Mouse (Mus musculus) layer of hippocampus, adult 9-11 months (tissue): ENCODE data around the gene Tmem220.
A peak's percentile ranks its signal among the peaks of the same experiment; 100 is the strongest.

Experiments
- DNase-seq: peaks from one replicate; pipeline ENCODE4 v3.0.0; 2022

Tmem220 gene

DNA sequence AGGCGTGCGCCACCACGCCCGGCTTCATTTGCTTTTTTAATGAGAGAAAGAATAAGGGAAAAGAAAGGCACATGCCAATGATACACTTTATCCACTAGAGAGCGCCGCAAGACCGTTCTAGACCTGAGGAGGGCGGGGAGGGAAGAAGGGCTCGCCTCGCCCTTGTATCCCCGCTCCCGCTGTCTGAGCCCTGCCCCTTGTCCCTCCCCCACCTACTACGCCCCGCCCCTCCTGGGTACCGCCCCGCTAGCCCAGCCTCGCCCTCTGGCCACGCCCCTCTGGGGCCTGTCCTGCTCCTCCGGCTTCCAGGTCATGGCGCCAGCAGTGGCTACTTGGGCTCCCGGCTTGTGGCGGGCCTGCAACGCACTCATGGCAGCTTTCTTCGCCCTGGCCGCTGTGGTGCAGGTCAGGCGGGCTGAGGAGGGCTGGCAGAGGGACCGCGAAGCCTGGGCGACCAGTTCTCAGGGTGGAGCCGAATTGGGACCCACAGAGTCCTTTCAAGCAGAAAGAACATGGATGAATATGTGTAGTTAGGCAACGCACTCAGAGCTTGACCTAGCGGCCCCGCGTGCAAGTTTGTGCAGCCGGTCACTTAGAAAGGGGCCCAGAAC, at the start of gene Tmem220:
Tmem220 (plus strand) TSS at position 288 of the 611 bp plus-strand sequence.
- DNase-seq, result peak; percentile 90

- no peak for DNase-seq
Observed at GRCm38 (mm10) chr11:66975606-66976330, 49.2 kb upstream of the Tmem220 start.

GRCm38 (mm10) chr11:66981336-66982115, 43.4 kb upstream of the Tmem220 start:
- no peak for DNase-seq

DNA sequence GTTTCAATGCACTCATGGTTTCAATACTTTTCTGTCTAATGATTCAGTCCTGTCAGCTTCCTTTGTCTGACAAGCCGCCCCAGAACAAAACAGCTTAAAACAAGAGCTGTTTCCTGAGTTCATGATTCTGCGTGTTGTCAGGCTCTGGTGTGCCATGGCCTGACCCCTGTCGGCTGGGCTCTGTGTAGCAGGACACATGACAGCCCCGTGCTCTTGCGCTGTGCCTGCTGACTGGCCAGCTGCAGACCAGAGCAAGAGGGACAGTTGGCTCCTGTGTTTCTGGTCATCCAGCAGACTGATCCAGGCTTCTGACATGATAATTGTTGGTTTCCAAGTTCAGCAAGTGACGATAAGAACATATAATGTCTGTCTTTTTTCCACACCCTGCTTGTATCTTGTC, 42.2 kb upstream of the Tmem220 start:
- peak; percentile 19 for DNase-seq

DNA sequence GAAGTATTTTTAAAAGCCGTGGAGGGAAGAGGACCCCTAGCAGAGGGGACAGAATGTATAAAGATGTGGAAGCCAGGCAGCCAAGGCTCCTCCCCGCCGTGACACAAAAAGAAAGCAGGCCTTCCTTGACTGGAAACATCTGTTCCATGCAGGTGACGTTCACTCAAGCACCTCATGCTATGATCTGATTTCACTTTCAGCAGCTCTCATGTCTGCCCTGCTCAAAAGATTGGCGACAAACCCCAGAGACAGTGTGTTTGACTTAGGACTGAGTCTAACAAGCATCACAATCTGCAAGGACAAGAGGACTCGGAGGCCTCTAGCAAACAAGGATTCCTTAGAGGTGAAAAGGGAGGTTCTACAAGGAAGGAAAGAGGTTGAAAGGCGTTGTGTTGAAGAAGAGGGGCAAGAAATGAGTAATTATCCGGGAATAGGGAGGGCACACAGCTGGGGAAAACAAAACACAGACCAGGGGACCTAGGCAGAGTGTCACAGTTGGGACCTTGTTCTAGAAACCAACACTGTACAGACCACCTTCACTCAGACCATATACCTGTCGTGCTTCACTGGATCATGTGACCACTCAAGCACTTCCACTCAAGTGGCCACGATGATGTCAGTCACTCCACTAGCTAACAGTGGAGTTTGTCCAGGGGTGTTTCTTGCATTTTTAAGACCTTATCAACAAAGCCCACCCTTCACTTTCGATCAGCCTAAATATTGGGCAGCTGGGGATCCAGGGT, 41.4 kb upstream of the Tmem220 start:
- no peak for DNase-seq

- DNase-seq, result peak; percentile 52
Observed at GRCm38 (mm10) chr11:66984165-66985135, 40.5 kb upstream of the Tmem220 start.

DNA sequence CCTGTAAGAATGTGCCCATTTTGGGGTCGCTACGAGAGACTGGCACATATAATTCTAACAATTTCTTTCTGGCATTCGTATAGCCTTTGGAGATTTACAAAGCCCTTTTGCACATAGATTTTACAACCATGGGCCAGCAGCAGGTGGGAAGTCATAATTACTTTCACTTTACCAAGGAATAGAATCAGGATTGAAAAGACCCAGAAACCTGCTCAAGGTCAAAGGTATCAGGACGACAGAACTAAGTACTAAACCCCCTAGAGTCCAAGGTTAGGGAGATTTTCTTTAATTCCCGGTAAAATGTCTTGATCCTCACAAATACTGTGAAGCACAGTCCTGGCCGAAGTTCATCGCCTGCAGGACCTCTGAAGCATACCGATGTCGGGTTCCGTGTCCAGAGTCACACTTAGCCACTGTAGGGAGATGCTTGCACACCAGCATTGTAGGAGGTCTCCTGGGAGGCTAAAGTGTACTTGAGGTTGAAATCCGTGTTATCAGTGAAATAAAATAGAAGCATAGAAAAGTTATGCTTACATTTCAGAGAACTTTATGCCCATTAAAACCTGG, 39.7 kb upstream of the Tmem220 start:
- no peak for DNase-seq

GRCm38 (mm10) chr11:66992150-66992549, 32.8 kb upstream of the Tmem220 start:
- no peak for DNase-seq

DNA sequence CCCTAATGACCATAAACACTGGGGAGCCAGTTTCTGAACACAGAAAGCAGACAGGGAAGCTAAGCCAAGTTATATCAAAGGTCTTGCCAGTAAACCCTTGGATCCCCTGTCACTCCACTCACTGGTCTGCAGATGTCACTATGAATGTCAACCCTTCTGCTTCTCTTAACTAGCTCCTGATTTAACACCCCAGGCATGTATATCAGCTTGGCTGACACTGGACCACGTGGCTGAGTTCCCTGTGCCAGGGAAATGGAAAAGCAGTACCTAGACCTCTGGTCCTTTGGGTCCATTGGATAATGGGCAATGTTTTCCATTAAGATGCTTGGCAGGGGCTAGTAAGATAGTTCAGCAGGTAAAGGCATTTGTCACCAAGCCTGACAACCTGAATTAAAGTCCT, 31.3 kb upstream of the Tmem220 start:
- no peak for DNase-seq

DNA sequence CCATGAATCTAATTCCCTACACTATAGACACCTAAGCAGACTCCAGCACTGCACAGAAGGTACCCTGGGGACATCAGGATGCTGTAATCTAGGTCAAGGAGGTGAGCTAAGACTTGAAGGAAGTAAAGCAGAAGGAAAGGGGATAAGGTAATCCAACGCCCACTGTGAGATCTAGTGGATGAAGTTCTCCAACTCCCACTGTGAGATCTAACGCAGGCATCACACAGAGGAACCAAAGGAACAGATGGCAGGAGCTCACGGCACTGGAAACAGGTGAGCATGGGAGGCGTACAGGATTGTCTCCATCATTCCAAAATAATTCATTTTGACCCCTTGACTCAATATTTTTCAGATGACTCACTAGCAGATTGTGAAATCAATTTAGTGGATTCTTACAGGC, 28.5 kb upstream of the Tmem220 start:
- no peak for DNase-seq

DNA sequence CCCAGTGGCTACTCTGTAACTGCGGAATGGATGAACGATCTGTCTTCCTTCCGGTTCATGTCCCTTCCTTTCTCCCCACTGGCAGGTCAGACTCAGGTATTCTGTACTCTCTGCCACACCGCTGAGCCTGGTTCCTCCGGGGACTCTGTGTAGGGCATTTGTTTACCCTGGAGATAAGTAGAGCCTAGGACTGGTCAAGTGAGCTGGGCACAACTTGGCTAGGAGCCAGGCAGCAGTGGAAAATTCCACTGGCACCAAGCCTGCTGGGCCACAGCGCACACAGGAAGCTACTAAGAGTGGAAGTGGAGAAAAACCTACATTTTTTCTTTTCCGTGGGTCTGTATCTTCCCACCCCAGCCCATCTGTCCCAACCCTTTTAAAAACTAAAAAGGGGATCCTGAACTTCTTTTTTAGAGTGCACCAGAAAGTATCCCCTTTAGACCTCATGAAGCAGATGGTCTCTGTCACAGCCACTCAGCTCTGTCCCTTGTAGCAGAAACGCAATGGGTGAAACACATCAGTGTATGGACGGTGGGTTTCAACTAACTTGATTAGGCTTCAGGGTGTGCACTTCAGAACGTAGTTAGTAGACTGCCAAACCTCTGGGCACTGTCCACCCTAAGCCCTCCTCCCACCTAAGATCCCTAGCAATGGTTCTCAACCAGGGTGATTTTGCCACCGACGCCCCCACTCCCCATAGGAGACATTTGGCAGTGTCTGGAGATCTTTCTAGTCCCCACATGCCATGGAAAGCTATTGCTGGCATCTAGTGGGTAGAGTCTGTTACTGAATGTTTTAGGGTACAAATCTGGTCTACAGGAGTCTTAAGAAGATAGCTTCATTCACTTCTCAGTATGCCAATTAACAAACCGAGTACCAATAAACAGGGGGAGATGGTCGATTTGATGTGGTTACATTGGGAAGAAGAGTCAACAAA, 26.2 kb upstream of the Tmem220 start:
- DNase-seq, result no peak

GRCm38 (mm10) chr11:67000671-67001070, 24.3 kb upstream of the Tmem220 start:
- DNase-seq, result no peak

DNA sequence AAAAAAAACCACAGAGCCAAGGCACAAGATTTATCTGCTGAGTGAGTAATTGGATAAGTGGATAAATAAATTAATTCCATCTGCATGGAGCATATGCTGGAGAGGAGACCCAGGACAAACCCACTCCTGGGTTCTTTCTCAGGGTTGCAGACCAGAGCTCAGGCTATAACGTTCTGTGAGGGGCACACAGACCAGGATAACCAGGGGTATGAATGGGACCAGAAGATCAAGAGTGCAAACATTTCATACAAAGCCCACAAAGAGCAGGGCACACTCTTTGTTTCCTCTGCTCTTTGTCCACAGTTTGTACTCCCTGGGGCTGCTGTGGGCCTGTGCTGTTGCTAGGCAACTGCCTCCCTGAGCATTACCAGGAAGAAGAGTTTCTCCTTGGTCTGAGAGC, 23.2 kb upstream of the Tmem220 start:
- DNase-seq, result no peak

DNA sequence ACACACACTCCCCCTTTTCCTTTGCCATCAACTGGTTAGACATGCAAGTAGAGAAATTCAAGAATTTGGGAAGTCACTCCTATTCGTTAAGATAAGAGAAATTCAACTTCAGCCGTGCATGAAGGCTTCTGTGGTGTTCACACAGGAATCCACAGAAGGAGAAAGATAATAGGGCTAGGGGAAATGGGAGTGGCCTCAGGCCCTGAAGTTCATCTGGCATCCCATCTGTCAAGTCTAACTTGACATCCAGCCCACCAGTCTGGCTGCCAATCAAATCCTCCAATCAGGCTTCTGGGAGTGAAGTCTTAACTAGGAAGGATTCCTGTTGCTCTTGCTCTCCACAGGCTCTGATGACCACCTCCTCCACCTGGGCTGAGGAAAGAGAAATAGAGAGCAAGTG, 22.0 kb upstream of the Tmem220 start:
- no peak for DNase-seq

DNA sequence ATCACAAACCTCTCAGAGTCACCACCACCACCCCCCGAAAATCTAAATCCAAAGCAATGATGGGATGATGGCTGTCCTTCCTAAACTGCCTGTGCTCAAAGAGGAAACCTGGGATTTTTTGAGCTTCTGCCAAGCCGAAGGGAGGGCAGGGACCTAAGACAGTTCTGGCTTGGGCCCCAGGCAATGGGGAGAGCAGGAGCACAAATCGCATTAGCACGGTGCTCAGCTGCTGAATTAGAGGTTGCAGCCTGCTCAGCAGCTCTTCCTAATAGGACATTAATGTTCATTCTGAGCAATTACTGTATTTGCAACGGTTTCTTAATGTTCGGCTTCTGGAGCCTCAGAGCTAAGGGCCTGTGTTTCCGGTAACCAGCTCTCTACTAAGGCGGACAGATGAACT, 17.0 kb upstream of the Tmem220 start:
- no peak for DNase-seq

GRCm38 (mm10) chr11:67008528-67008927, 16.4 kb upstream of the Tmem220 start:
- DNase-seq, result no peak

- DNase-seq, result no peak
Observed at GRCm38 (mm10) chr11:67010430-67010829, 14.5 kb upstream of the Tmem220 start.

GRCm38 (mm10) chr11:67011635-67012034, 13.3 kb upstream of the Tmem220 start:
- no peak for DNase-seq

DNA sequence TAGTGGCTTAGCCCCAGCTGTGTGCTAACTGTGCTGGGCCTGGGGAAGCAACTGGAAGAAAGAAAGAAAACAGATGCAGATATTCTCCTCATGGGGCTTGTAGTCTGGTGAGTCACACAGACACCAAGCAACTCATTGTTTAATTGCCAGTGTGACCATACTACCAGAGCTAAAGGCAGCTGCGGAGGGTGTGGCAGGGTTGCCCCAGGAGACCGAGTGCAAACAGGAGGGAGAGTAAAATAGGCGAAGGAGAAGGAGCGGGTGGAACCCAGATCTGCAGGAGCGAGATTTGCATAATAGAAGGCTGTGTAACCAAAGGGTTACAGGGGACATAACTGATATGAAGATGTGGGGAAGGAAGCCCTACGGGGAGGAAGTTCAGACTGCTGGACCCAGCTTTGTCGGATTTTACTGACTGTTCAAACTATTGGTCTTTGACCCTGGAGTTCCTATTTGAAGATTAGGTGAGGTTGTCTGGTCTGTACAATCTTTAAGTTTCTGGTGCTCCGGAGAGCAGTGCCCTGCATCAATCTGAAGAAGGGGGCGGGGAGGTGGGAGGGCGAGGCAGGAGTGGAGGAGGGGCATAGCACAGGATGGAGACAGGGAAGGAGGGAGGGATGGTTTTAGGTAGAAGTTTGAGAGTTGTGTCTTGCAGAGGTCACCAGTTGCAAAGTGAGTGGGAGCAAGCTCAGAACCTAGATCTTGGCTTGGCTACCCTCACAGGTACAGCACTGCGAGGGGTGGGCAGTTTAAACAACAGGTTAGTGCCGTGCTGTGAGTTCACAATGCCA, 7.0 kb upstream of the Tmem220 start:
- DNase-seq, result no peak
